7 mouse cellular contexts compared by ENCODE assay signal in the genomic region with DNA sequence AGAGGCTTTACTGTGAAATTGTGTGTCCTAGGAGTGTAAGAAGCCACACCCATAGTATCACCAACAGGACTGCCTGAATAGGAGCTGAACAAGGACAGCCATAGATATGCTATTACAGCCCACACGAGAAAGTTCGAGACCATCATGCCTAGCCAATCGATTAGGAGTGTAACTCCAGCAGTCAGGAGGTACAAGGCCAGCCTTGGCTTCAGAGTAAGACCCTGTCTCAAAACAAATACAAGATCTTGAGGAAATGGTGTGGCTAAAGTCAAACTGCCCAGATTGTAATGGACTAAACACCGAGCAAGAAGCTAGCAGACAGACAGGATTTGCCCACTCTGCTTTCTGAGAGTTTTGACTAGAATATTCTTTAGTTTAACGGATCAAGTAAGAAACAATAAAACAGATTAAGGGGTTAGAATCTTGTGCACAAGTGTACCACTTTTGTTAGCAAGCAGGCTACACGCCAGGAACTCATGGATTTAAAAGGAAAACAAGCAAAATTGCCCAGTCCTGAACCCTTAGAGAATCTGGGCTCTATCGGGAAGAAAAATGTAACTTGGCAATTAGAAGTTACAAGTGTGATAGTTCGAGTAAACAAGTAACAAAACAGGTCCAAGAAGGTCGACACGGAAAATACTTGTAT. TPM values are rescaled to one million over a fixed set of nuclear protein-coding genes. Genes with fewer than 3 reads are reported as not detected.
DNase-seq lines count a peak whose midpoint lies in the region; ATAC-seq lines count a peak whose summit lies in the region.

No protein-coding gene starts in this region.

- no peak for ATAC-seq in lung, embryonic 15.5 days (ENCODE audit: borderline replicate concordance, extremely low read depth, low FRiP score, low TSS enrichment)
- ATAC-seq in hindbrain, embryonic 12.5 days (ENCODE audit: low FRiP score), result no peak
- no peak for ATAC-seq in monocyte, adult 5-6 weeks (replicated peaks; ENCODE audit: insufficient number of reproducible peaks, low FRiP score, low TSS enrichment, poor library complexity, severe bottlenecking)

- no peaks in the 10 kb centered on the region for H3K9me3 ChIP-seq in lung, embryonic 15.5 days
- no peaks in the 10 kb centered on the region for H3K9me3 ChIP-seq in hindbrain, embryonic 12.5 days (replicated peaks)
- no peaks in the 10 kb centered on the region for H3K9me3 ChIP-seq in midbrain, embryonic 10.5 days (replicated peaks)

- peaks cover 25% of the 10 kb centered on the region for H3K36me3 ChIP-seq in lung, embryonic 15.5 days
- peaks cover 24% of the 10 kb centered on the region for H3K36me3 ChIP-seq in hindbrain, embryonic 12.5 days
- peaks cover 34% of the 10 kb centered on the region for H3K36me3 ChIP-seq in midbrain, embryonic 10.5 days

- H3K9ac ChIP-seq in lung, embryonic 15.5 days, result peak overlapping the region; percentile 53
- peak overlapping the region; percentile 77 for H3K9ac ChIP-seq in hindbrain, embryonic 12.5 days

- H3K4me2 ChIP-seq in lung, embryonic 15.5 days, result peak overlapping the region; percentile 58
- peak overlapping the region; percentile 60 for H3K4me2 ChIP-seq in hindbrain, embryonic 12.5 days (replicated peaks)

- 11% methylated on average over 10 of the region's 10 CpGs for WGBS in lung, embryonic 15.5 days
- 21% methylated on average over 10 of the region's 10 CpGs for WGBS in hindbrain, embryonic 12.5 days
- WGBS in midbrain, embryonic 10.5 days, result 25% methylated on average over 10 of the region's 10 CpGs

- no peaks in the 10 kb centered on the region for H3K27me3 ChIP-seq in lung, embryonic 15.5 days
- H3K27me3 ChIP-seq in hindbrain, embryonic 12.5 days, result no peaks in the 10 kb centered on the region
- H3K27me3 ChIP-seq in midbrain, embryonic 10.5 days (ENCODE audit: low read depth, poor library complexity, severe bottlenecking), result no peaks in the 10 kb centered on the region

- DNase-seq in lung, postnatal 4 days, result no peak
- peak; percentile 71 for DNase-seq in c-Kit-positive CD71-positive TER-119-positive erythroid progenitor cells, embryonic 14.5 days (ENCODE audit: low spot score)
- no peak for DNase-seq in midbrain, embryonic 10.5 days (ENCODE audit: low spot score)
- no peak for DNase-seq in urinary bladder, adult 2 months (ENCODE audit: low spot score)

- H3K4me3 ChIP-seq in lung, embryonic 15.5 days, result peak overlapping the region; percentile 69
- H3K4me3 ChIP-seq in hindbrain, embryonic 12.5 days, result peak overlapping the region; percentile 85
- peak overlapping the region; percentile 97 for H3K4me3 ChIP-seq in midbrain, embryonic 10.5 days

- peaks cover 32% of the 10 kb centered on the region for H3K4me1 ChIP-seq in lung, embryonic 15.5 days
- peaks cover 21% of the 10 kb centered on the region for H3K4me1 ChIP-seq in hindbrain, embryonic 12.5 days
- peaks cover 39% of the 10 kb centered on the region for H3K4me1 ChIP-seq in midbrain, embryonic 10.5 days

- H3K27ac ChIP-seq in lung, embryonic 15.5 days, result peak overlapping the region; percentile 97
- H3K27ac ChIP-seq in hindbrain, embryonic 12.5 days, result peak overlapping the region; percentile 97
- H3K27ac ChIP-seq in midbrain, embryonic 10.5 days (replicated peaks), result peak overlapping the region; percentile 98

RNA-seq across cellular contexts. Expression of a gene that starts 0.8 kb away (rescaled TPM):
- 136 and 146 TPM in 2 replicates for polyA plus RNA-seq in lung, embryonic 15.5 days (2015; fragmentation: Nextera tagmentation; extraction: Ambion mirVana)
- 86.2 and 98.4 TPM in 2 replicates for polyA plus RNA-seq in hindbrain, embryonic 12.5 days (2016; fragmentation: Nextera tagmentation; extraction: Ambion mirVana)
- polyA plus RNA-seq in midbrain, embryonic 10.5 days (2016; fragmentation: Nextera tagmentation; extraction: Ambion mirVana), result 113 and 126 TPM in 2 replicates
- 372 to 417 TPM (median 387 TPM) in 3 replicates for total RNA-seq in monocyte, adult 5-6 weeks (2017)
- polyA plus RNA-seq in urinary bladder, adult 2 months (2012; rRNA removed), result 735 and 823 TPM in 2 replicates

RNA-seq across cellular contexts. Expression of a gene that starts 10.2 kb away (rescaled TPM):
- polyA plus RNA-seq in lung, embryonic 15.5 days (2015; fragmentation: Nextera tagmentation; extraction: Ambion mirVana), result 0.02 and 0.03 TPM in 2 replicates
- 0.08 and 0.12 TPM in 2 replicates for polyA plus RNA-seq in hindbrain, embryonic 12.5 days (2016; fragmentation: Nextera tagmentation; extraction: Ambion mirVana)
- 0.09 and 0.12 TPM in 2 replicates for polyA plus RNA-seq in midbrain, embryonic 10.5 days (2016; fragmentation: Nextera tagmentation; extraction: Ambion mirVana)
- total RNA-seq in monocyte, adult 5-6 weeks (2017), result under 0.01 to 0.19 TPM in 2 of 3 replicates, not detected in the other
- 0.13 and 0.15 TPM in 2 replicates for polyA plus RNA-seq in urinary bladder, adult 2 months (2012; rRNA removed)
